Mouse (Mus musculus) neural tube, embryonic 13.5 days (tissue): ENCODE measurements at regions not wholly inside any gene's neighbourhood (a gene's known extent, or its start where the extent isn't known, plus 50 kb on each side); places are given as distances from the start of the nearest gene placed in this dataset.
"Not testable (repeated sequence)": the region's sequence is repeated elsewhere in the genome, so short reads cannot be mapped to it uniquely, and the experiment has no call there.

ENCODE experiments used
- ATAC-seq: fragments of 200-750 bp; cut with Nextera tagmentation; 2 replicates; pipeline ENCODE4 v1.8.0; 2017; ENCODE audit warnings: low read depth, mild to moderate bottlenecking, moderate TSS enrichment, moderate library complexity
- H3K27ac ChIP-seq: fragments of 300-500 bp; sonication (generic); replicated peaks from 2 replicates; pipeline ENCODE4 v1.5.1; 2015; ENCODE audit warnings: moderate library complexity, mild to moderate bottlenecking, inconsistent platforms
- H3K27me3 ChIP-seq: fragments of 300-500 bp; sonication (generic); 2 replicates; pipeline ENCODE4 v1.6.1; 2015; ENCODE audit warnings: mild to moderate bottlenecking, inconsistent platforms
- H3K36me3 ChIP-seq: fragments of 300-500 bp; sonication (generic); 2 replicates; pipeline ENCODE4 v1.6.1; 2015; ENCODE audit warnings: mild to moderate bottlenecking, inconsistent platforms
- H3K4me1 ChIP-seq: fragments of 300-500 bp; sonication (generic); replicated peaks from 2 replicates; pipeline ENCODE4 v1.6.1; 2015; ENCODE audit warnings: inconsistent platforms
- H3K4me2 ChIP-seq: fragments of 300-500 bp; sonication (generic); 2 replicates; pipeline ENCODE4 v1.6.1; 2015; ENCODE audit warnings: inconsistent platforms, mild to moderate bottlenecking, moderate library complexity
- H3K4me3 ChIP-seq: fragments of 300-500 bp; sonication (generic); 2 replicates; pipeline ENCODE4 v1.5.1; 2015; ENCODE audit warnings: mild to moderate bottlenecking, inconsistent platforms
- H3K9ac ChIP-seq: fragments of 300-500 bp; sonication (generic); 2 replicates; pipeline ENCODE4 v1.6.1; 2015; ENCODE audit warnings: moderate library complexity, mild to moderate bottlenecking, inconsistent platforms
- H3K9me3 ChIP-seq: fragments of 300-500 bp; sonication (generic); 2 replicates; pipeline ENCODE4 v1.6.1; 2016; ENCODE audit warnings: inconsistent platforms
- WGBS: fragments of 180-500 bp; shearing (Covaris S2); methylation state at CpG from one replicate; pipeline ENCODE4 v1.1.7; 2015; 5-methylcytosine and 5-hydroxymethylcytosine counted together

DNA sequence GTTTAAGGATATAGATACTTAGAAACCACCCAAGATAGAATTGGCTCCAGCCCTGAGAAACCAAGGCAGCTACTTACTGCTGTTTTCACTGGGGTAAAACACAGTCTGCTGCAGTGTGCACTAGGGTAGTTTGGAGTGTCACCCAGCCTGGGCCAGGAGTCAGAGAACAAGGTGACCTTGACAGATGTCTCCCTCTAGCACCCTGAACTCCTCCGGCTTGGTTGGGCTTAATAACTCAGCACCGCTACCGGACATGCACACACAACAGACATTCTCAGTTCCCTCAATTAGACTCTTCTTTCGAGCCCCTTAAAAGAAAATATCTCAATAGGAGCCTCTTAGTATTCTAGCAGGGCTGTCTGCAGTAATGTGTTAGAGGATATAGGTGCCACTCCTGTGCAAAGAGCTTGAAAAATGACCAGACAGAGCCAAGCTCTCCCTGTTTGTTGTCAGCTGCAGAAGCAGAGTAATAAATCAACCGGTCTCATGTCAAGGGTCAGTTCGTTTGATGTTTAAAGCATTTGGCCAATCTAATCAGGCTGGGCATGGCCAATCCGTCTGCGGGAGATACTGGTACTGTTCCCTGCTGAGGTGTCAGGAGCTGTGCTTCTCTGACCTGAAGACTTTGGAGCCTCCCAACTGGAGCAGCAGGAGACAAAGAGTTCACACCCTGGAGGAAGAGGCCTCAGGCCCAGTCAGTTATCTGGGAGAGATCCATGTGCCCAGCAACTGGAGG is 299.1 kb downstream of the Eipr1 start:
- H3K4me2 ChIP-seq: no peak overlapping the region
- H3K4me1 ChIP-seq: peaks cover 51% of the 10 kb centered on the region
- H3K4me3 ChIP-seq: no peak overlapping the region
- H3K36me3 ChIP-seq: no peaks in the 10 kb centered on the region
- H3K27me3 ChIP-seq: no peaks in the 10 kb centered on the region
- no peak overlapping the region for H3K9ac ChIP-seq
- ATAC-seq: no peak
- peak overlapping the region; percentile 66 for H3K27ac ChIP-seq
- no peaks in the 10 kb centered on the region for H3K9me3 ChIP-seq
- 18% methylated on average over 8 of the region's 8 CpGs for WGBS

DNA sequence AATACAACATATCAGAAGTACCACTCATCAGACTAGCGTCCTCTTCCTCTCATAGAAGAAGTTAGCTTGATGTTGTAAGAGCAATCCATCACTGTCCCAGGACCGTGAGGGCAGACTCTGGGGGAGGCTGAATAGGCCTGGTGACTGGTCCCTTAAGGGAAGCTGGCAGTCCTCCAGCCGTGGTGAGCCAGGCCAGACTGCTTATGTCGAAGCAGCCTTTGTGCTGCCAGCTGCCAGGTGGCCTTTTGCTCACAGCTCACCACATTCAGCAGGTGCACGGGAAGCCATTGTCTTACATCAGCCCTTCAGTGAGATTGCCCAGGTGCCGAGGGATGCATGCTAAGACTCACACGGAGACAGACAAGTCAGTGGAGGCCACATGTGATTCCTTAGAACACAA is 302.8 kb downstream of the Eipr1 start:
- Histone ChIP-seq H3K9me3 (no peaks in the 10 kb centered on the region), H3K27me3 (no peaks in the 10 kb centered on the region), H3K36me3 (no peaks in the 10 kb centered on the region), H3K4me1 (peaks cover 38% of the 10 kb centered on the region), H3K9ac (no peak overlapping the region), H3K4me3 (no peak overlapping the region), H3K27ac (peak overlapping the region; percentile 43; the same call in 1 of the 2 replicates), H3K4me2 (no peak overlapping the region)
- 22% methylated on average over 7 of the region's 7 CpGs for WGBS
- peak; percentile 81 for ATAC-seq

DNA sequence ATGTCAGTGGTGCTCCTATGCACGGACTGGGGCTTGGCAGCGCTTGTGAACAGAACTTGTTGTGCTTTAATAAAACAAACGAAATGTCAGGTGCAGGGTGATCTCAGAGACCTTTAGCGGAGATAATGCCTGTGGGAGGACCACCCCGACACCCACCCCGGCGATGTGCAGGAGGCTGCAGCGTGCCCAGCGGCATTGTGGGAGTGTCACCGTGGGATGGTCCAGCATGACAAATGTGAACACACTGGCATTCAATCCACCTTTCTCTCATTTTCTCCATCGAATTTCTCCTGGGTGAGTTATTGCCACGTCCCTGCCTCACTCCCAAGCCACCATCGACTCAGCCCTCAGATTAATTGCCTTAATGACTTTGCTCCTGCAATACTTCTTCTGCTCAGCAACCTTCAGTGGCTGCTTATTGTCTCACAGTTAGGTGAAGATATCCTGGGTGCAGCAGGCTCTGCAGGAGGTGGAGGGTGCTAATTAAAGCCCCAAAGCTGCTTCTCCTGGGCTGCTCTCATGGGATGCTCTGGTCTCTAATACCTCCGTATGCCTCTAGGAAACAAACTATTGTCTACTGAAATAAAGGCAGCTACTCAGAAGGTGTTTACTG is 310.5 kb downstream of the Eipr1 start:
- WGBS: 35% methylated on average over 14 of the region's 14 CpGs
- peak overlapping the region; percentile 4; the same call in 1 of the 2 replicates for H3K4me2 ChIP-seq
- H3K27me3 ChIP-seq: no peaks in the 10 kb centered on the region
- no peaks in the 10 kb centered on the region for H3K9me3 ChIP-seq
- H3K9ac ChIP-seq: no peak overlapping the region
- no peaks in the 10 kb centered on the region for H3K36me3 ChIP-seq
- peak; percentile 59 for ATAC-seq
- no peak overlapping the region for H3K4me3 ChIP-seq
- peak overlapping the region; percentile 74 for H3K27ac ChIP-seq
- H3K4me1 ChIP-seq: peaks cover 21% of the 10 kb centered on the region

DNA sequence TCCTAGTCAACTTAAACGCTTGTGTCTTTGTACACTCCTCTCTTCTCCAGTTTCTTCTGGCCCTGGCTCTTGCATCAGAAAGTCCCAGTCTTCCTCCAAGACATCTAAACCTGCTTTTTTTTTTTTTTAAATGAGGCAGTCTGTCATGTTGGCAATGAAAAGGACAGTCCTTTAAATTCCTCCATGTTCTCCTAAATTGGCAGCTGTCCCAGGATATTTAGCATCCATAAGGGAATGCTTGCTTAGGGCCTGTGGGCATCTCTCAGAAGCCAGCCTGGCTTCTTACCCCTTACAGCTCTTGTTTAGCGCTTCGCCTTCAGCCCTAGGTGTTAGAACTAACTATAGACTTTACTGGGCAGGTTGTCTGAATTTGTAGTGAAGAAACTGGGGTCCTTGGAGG is 311.2 kb downstream of the Eipr1 start:
- no peaks in the 10 kb centered on the region for H3K36me3 ChIP-seq
- peak overlapping the region; percentile 74 for H3K27ac ChIP-seq
- H3K4me2 ChIP-seq: no peak overlapping the region
- peaks cover 21% of the 10 kb centered on the region for H3K4me1 ChIP-seq
- ATAC-seq: no peak
- H3K27me3 ChIP-seq: no peaks in the 10 kb centered on the region
- no peaks in the 10 kb centered on the region for H3K9me3 ChIP-seq
- WGBS: 80% methylated on average over 3 of the region's 3 CpGs
- no peak overlapping the region for H3K9ac ChIP-seq
- no peak overlapping the region for H3K4me3 ChIP-seq

DNA sequence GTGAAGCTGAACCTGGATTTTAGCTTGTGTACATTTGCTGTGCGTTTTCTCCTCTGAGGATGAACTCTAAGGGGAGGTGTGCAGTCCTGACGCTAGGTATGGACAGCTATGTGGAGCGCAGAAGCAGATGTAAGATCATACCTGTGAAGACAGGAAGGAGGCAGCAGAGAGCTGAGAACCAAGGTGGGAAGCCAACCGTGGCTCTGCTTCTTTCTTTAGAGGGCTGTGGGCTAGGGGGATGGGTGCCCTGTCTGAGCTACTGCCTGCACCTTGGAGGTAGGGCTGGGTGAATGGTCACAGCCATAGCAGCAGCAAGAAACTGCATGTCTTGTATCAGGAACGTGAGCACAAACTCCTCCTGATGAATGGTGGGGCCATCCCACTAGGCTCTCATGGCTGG is 316.6 kb downstream of the Eipr1 start:
- Histone ChIP-seq H3K4me1 (peaks cover 8% of the 10 kb centered on the region), H3K4me2 (no peak overlapping the region), H3K4me3 (no peak overlapping the region), H3K27ac (no peak overlapping the region), H3K27me3 (no peaks in the 10 kb centered on the region), H3K36me3 (no peaks in the 10 kb centered on the region), H3K9me3 (no peaks in the 10 kb centered on the region), H3K9ac (no peak overlapping the region)
- ATAC-seq: peak; percentile 82
- WGBS: 34% methylated on average over 5 of the region's 5 CpGs

DNA sequence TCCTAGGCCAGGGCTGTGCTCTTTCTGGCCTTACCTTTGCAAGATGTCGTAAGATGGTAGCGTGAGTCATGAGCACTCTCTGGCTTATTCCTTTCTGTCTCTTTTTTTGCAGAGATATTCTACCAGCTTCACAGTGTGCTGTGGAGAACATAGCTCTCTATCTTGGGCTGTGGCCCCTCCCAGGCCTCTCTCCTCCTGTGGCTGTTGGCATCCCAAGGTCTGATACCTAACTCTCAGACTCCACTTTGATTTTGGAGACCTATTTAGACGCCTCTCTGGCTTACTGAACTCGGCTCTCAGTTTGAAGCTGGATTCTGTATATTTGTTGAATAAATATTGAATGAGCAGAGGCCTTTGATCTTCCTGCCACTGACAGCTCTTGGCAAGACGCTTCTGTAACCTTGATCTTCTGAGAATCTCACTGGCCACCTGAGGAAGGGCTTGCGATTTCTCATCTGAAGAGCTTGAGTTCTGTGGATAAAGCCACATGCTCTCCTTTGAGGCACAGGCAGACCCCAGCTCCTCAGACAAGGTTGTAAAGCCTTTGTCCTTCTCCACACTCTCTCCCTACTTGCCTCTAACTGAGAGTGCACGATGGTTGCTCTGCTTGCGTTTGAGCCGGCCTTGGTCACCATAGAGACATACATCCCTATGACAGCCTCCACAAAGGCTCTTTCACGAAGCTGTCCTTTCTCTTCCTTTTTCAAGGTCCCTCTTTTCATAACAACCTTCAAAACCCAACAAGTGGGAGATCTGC is 323.7 kb downstream of the Eipr1 start:
- Histone ChIP-seq H3K27ac (no peak overlapping the region), H3K4me3 (no peak overlapping the region), H3K36me3 (no peaks in the 10 kb centered on the region), H3K9ac (no peak overlapping the region), H3K27me3 (no peaks in the 10 kb centered on the region), H3K9me3 (no peaks in the 10 kb centered on the region), H3K4me2 (no peak overlapping the region), H3K4me1 (no peaks in the 10 kb centered on the region; the same call in 1 of the 2 replicates)
- 61% methylated on average over 10 of the region's 10 CpGs for WGBS
- no peak for ATAC-seq

DNA sequence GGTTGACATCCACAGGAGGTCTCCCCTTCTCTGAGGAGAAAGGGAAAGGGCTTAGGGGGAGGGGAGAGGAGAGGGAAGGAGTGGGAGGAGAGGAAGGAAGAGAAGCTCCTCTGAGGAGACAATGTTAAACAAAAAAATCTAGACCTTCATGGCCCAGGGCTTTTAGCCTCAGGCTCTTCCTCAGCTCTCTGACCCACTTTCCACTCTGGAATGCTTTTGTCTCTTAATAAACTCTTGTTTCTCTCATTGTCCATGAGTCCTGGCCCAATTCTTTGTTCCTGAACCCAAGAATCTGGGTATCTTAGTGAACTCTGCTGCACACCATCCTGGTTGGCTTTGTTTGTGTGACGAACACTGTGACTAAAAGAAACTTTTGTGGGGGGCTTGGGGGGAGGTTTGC is 325.0 kb downstream of the Eipr1 start:
- H3K27me3 ChIP-seq: no peaks in the 10 kb centered on the region
- no peaks in the 10 kb centered on the region for H3K36me3 ChIP-seq
- no peaks in the 10 kb centered on the region; the same call in 1 of the 2 replicates for H3K4me1 ChIP-seq
- H3K4me2 ChIP-seq: no peak overlapping the region
- H3K27ac ChIP-seq: no peak overlapping the region
- no peak overlapping the region for H3K9ac ChIP-seq
- WGBS: 47% methylated on average over 1 of the region's 1 CpGs
- no peaks in the 10 kb centered on the region for H3K9me3 ChIP-seq
- ATAC-seq: no peak
- H3K4me3 ChIP-seq: no peak overlapping the region

DNA sequence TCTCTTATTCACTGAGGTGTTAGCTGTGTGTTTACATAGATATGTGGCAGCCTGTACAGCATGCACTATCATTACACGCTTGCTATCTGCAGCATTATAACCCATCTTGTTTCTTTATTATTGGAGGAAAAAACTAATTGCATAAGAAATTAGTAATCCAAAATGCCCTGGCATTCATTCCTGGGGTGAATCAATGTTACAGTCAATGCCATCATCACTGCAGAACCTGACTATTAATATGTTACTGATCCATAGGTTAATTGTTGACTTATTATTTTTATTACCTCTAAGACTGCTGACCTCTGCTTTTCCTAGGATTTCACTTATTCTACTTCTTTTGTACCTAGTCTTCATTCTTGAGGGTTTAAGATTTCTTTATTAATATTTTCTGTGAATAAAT is 327.4 kb downstream of the Eipr1 start:
- Histone ChIP-seq H3K9ac (no peak overlapping the region), H3K36me3 (no peaks in the 10 kb centered on the region), H3K4me2 (no peak overlapping the region), H3K9me3 (no peaks in the 10 kb centered on the region), H3K4me3 (no peak overlapping the region), H3K4me1 (peaks cover 20% of the 10 kb centered on the region), H3K27me3 (no peaks in the 10 kb centered on the region), H3K27ac (no peak overlapping the region)
- ATAC-seq: no peak
- WGBS: 87% methylated on average over 1 of the region's 1 CpGs

DNA sequence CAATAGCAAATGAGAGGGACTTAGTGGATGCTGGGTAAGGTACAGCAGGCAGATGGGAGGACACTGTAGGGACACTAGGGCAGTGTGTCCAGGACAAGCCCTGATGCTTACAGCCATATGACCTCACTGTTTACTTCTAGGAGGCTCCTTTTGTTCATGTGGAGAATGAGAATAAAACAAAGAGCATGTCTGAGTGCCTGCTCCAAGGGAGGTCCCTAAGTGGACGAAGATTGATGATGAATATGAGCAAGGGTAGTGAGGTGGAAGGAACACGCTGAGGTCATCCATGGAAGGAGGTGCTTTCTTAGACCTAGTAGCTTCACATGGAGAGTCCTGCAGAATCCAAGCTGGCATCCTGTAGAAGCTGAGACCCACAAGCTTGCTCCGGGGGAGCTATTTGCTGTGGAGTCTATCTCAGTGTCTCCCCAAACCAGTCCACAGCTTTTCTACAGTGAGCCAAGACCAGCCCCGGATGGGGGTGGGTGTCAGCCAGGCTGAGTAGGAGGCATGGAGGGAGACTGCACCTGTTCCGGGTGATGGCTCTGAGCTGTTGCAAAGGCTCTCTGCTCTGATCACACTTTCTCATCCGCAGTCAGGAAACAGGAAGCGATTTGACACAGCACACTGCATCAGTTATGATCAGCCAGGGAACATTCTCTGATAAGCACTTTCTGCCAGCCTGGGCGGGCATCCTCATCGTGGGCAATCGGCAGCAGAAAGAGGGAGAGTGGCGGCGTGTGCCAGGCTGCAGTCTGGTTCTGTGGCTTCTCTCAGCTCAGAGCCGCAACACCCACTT is 332.0 kb downstream of the Eipr1 start:
- peaks cover 28% of the 10 kb centered on the region for H3K4me1 ChIP-seq
- no peaks in the 10 kb centered on the region for H3K9me3 ChIP-seq
- H3K27ac ChIP-seq: peak overlapping the region; percentile 78
- H3K4me3 ChIP-seq: no peak overlapping the region
- ATAC-seq: peak; percentile 67
- H3K36me3 ChIP-seq: no peaks in the 10 kb centered on the region
- H3K27me3 ChIP-seq: no peaks in the 10 kb centered on the region
- WGBS: 57% methylated on average over 13 of the region's 13 CpGs
- H3K9ac ChIP-seq: peak overlapping the region; percentile 35; the same call in 1 of the 2 replicates
- H3K4me2 ChIP-seq: no peak overlapping the region

DNA sequence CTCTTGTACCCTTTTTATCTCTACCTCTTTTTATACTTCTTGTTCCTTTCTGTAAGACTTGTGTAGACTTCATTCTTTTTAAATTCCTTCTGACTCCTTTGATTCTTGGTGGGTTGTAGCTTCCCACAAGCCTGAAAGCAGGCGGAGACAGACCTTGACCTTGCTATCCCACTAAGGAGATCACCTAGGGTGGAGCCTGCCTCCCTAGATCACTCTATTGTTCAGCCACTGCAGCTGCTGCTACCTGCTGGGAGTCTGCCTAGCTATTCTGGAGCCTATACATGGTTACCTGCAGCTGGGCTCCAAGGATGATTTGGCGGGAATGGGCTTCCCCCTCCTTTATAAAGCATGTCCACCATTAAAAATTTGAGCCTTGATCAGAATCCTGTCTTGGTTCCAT is 335.6 kb downstream of the Eipr1 start:
- not testable (repeated sequence) for H3K4me3 ChIP-seq, H3K9ac ChIP-seq, H3K27me3 ChIP-seq, H3K9me3 ChIP-seq, H3K4me2 ChIP-seq, H3K36me3 ChIP-seq, H3K27ac ChIP-seq, ATAC-seq
- H3K4me1 ChIP-seq: peaks cover 35% of the 10 kb centered on the region
- 77% methylated on average over 2 of the region's 2 CpGs for WGBS

DNA sequence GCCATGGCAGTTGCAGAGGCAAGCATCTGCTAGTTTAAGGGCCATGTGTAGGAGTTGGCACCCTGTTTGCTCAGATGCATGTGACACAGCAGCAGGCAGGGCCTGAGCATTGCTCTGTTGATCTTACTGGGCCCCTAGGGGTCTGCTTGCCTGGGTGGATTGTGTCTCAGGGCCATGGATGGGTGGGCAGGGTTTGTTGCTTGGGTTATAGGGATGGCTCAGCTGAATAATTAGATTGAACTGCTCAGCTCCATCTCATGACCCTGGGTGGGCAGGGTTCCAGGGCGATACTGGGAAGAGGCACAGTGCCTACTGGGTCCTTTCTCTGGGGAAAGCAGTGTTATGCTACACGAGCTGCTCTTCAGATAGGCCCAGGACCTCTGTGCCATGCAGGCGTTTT is 338.0 kb downstream of the Eipr1 start:
- Histone ChIP-seq H3K27me3 (no peaks in the 10 kb centered on the region), H3K36me3 (no peaks in the 10 kb centered on the region), H3K9me3 (no peaks in the 10 kb centered on the region), H3K9ac (no peak overlapping the region), H3K27ac (peak overlapping the region; percentile 39; the same call in 1 of the 2 replicates), H3K4me1 (peaks cover 15% of the 10 kb centered on the region), H3K4me2 (no peak overlapping the region), H3K4me3 (no peak overlapping the region)
- peak; percentile 50; the same call in 1 of the 2 replicates for ATAC-seq
- 52% methylated on average over 3 of the region's 3 CpGs for WGBS

DNA sequence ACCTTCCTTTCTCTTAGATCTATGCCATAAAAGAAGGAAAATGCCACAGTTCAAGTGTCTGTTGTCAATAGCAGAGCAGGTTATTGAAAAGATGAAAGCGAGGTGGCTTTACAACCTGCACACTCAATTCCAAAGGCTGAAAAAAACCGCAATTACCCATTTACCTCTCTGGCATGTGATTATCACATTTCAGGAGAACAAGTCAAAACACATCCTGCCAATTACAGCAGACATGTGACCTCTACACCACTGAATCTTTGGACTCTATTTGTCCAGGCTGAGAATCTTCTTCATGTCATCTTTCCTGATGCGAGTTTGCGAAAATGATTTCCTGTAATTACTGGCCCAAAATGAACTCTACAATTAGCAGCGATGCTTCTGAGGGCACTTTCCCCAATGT is 338.8 kb downstream of the Eipr1 start:
- no peak for ATAC-seq
- Histone ChIP-seq H3K9me3 (no peaks in the 10 kb centered on the region), H3K4me1 (peaks cover 22% of the 10 kb centered on the region), H3K9ac (no peak overlapping the region), H3K27ac (peak overlapping the region; percentile 39; the same call in 1 of the 2 replicates), H3K27me3 (no peaks in the 10 kb centered on the region), H3K4me3 (no peak overlapping the region), H3K4me2 (no peak overlapping the region), H3K36me3 (no peaks in the 10 kb centered on the region)
- WGBS: 69% methylated on average over 5 of the region's 5 CpGs
